Mouse (Mus musculus) erythroblast, embryonic 14.5 days (primary cell): Measurements from ENCODE around the gene Polr2h. TPM values are rescaled to one million over a fixed set of nuclear protein-coding genes. Genes with fewer than 3 reads are reported as not detected.

Experiments
- H3K27me3 ChIP-seq: 2 replicates; pipeline ENCODE4 v1.6.1; 2012; ENCODE audit warnings: inconsistent platforms; ENCODE audit not compliant: control insufficient read depth
- H3K36me3 ChIP-seq: 2 replicates; pipeline ENCODE4 v1.6.1; 2012; ENCODE audit warnings: mild to moderate bottlenecking, inconsistent platforms; ENCODE audit not compliant: control insufficient read depth
- H3K4me1 ChIP-seq: 2 replicates; pipeline ENCODE4 v1.6.1; 2012; ENCODE audit warnings: inconsistent platforms; ENCODE audit not compliant: control insufficient read depth
- H3K4me3 ChIP-seq: replicated peaks from 2 replicates; pipeline ENCODE3; 2012; ENCODE audit warnings: moderate library complexity, mild to moderate bottlenecking, inconsistent platforms
- H3K9me3 ChIP-seq: 2 replicates; pipeline ENCODE4 v1.6.1; 2012; ENCODE audit warnings: low read length, inconsistent platforms, mixed read lengths; ENCODE audit not compliant: control insufficient read depth
- GATA1 ChIP-seq: IDR thresholded peaks from 2 replicates; pipeline ENCODE4 v1.6.1; 2012; ENCODE audit warnings: low read length, inconsistent platforms, mixed read lengths
- TAL1 ChIP-seq: IDR thresholded peaks from 3 replicates; pipeline ENCODE4 v1.6.1; 2012; ENCODE audit warnings: low read length, inconsistent platforms, mixed read lengths
- polyA plus RNA-seq: library from polyadenylated mRNA; stranded (reverse); fragments of >175 nt; gene quantifications from 2 replicates; pipeline ENCODE4 v1.2.3, GENCODE M21; 2012

Gene Polr2h
- polyA plus RNA-seq, 1 experiment = 0.25 TPM

GRCm38 (mm10) chr16:20708220-20708938 is 9.1 kb upstream of the Polr2h start:
- Histone ChIP-seq H3K27me3 (no peaks in the 10 kb centered on the region), H3K9me3 (no peaks in the 10 kb centered on the region), H3K4me1 (peaks cover 100% of the 10 kb centered on the region), H3K36me3 (peaks cover 97% of the 10 kb centered on the region), H3K4me3 (no peak overlapping the region)
- TF ChIP-seq TAL1 (no peak), GATA1 (no peak)

- no peak for TF ChIP-seq TAL1
- TF ChIP-seq GATA1 = no peak
- Histone ChIP-seq H3K36me3 (peaks cover 99% of the 10 kb centered on the region), H3K27me3 (no peaks in the 10 kb centered on the region), H3K9me3 (no peaks in the 10 kb centered on the region), H3K4me1 (peaks cover 100% of the 10 kb centered on the region), H3K4me3 (no peak overlapping the region)
These were observed 8.3 kb upstream of the Polr2h start for GRCm38 (mm10) chr16:20708939-20709734.

DNA sequence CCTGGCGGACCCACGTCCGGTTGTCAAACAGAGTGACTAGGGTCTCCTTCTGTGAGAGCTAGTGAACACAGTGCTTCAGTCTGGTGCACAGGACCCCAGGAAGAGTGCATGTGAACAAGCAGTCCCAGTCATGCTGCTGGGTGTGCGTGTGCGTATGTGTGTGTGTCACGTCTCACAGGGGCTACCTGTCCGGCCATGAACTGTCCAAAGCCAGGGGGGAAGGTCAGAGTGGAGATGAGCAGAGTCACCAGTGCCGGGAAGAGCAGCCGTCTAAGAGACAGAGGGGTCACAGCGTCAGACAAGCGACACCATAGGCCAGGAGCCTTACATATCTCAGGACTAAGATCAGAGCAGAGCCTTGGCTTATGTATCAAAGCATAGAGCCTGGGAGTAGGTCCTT is 7.1 kb upstream of the Polr2h start:
- H3K27me3 ChIP-seq = no peaks in the 10 kb centered on the region
- H3K36me3 ChIP-seq = peaks cover 88% of the 10 kb centered on the region
- no peaks in the 10 kb centered on the region for H3K9me3 ChIP-seq
- peaks cover 100% of the 10 kb centered on the region for H3K4me1 ChIP-seq
- TF ChIP-seq TAL1 (no peak), GATA1 (no peak)
- no peak overlapping the region for H3K4me3 ChIP-seq

DNA sequence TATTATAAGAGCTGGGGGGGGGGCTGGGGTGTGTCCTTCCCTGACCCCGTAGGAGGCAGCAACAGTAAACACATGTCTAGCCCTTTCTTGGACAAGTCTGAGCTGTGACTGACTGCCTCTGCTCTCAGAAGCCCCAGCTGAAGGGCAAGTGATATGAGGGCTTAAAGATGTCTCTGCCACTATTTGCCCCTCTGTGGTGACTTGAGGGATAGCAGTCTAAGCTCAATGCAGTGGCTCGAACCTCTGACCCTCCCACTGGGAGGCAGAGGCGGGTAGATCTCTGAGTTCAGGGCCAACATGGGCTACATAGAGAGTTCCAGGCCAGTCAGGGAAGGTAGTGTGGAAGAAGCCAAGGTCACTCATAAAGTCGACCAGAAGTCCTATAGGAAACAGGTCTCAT is 6.7 kb upstream of the Polr2h start:
- no peak overlapping the region for H3K4me3 ChIP-seq
- peaks cover 100% of the 10 kb centered on the region for H3K4me1 ChIP-seq
- H3K9me3 ChIP-seq = no peaks in the 10 kb centered on the region
- no peak for TF ChIP-seq TAL1
- no peak for TF ChIP-seq GATA1
- H3K36me3 ChIP-seq = peaks cover 83% of the 10 kb centered on the region
- no peaks in the 10 kb centered on the region for H3K27me3 ChIP-seq

- H3K4me3 ChIP-seq = peak overlapping the region; percentile 80
- no peaks in the 10 kb centered on the region for H3K9me3 ChIP-seq
- peaks cover 70% of the 10 kb centered on the region for H3K36me3 ChIP-seq
- TF ChIP-seq TAL1 = no peak
- no peak for TF ChIP-seq GATA1
- peaks cover 100% of the 10 kb centered on the region for H3K4me1 ChIP-seq
- H3K27me3 ChIP-seq = no peaks in the 10 kb centered on the region
These were observed 5.3 kb upstream of the Polr2h start for GRCm38 (mm10) chr16:20712190-20712589.

GRCm38 (mm10) chr16:20712889-20713288 is 4.6 kb upstream of the Polr2h start:
- H3K4me3 ChIP-seq = peak overlapping the region; percentile 80
- TF ChIP-seq GATA1 = peak; percentile 60
- TF ChIP-seq TAL1 = peak; percentile 36; the same call in 2 of the 3 replicates
- no peaks in the 10 kb centered on the region for H3K9me3 ChIP-seq
- H3K4me1 ChIP-seq = peaks cover 100% of the 10 kb centered on the region
- no peaks in the 10 kb centered on the region for H3K27me3 ChIP-seq
- peaks cover 63% of the 10 kb centered on the region for H3K36me3 ChIP-seq

DNA sequence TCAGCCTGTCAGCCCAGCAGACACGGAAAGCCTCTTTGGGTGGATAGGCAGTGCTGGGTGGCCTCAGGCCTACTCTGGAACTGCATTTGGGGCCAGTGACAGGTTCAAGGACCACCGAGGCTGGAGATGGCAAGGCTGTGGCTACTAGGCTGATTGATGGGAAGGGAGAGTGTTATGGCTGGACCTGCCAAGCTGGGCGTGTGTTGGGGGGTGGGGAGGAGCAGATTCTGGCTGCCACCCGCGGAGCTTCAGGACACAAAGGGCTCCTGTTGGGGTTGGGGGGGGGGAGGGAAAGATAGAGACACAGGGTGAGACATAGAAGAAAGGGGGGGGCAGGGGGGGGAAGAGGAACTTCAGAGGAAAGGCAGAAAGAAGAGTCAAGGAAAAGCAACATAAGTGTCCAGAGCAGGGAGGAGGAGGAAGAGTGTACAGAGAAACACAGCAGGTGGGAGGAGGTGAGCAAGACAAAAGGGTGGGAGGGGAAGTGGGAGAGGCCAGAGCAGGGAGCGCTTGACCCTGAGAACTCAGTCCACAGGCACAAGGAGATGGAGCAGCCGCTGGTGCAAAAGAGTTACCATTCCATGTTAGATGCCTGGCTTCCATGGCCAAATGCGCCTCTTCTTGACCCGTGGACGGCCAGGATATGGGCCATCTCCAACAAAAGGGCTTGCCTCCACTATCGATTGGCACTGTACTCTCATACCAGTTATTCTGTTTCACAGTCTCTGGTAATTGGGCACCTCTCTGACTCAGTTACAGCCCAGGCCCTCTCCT is 3.0 kb upstream of the Polr2h start:
- Histone ChIP-seq H3K27me3 (no peaks in the 10 kb centered on the region), H3K4me3 (peak overlapping the region; percentile 80), H3K4me1 (peaks cover 94% of the 10 kb centered on the region), H3K9me3 (no peaks in the 10 kb centered on the region), H3K36me3 (peaks cover 48% of the 10 kb centered on the region)
- TF ChIP-seq TAL1 = no peak
- TF ChIP-seq GATA1 = no peak

- Histone ChIP-seq H3K4me3 (peak overlapping the region; percentile 80), H3K4me1 (peaks cover 87% of the 10 kb centered on the region), H3K9me3 (no peaks in the 10 kb centered on the region), H3K36me3 (peaks cover 47% of the 10 kb centered on the region), H3K27me3 (no peaks in the 10 kb centered on the region)
- TF ChIP-seq TAL1 = no peak
- TF ChIP-seq GATA1 = no peak
These were observed 2.3 kb upstream of the Polr2h start for GRCm38 (mm10) chr16:20715161-20715560.

GRCm38 (mm10) chr16:20715566-20715965 is 1.9 kb upstream of the Polr2h start:
- no peaks in the 10 kb centered on the region for H3K9me3 ChIP-seq
- TF ChIP-seq GATA1 = no peak
- no peak for TF ChIP-seq TAL1
- H3K4me1 ChIP-seq = peaks cover 83% of the 10 kb centered on the region
- no peaks in the 10 kb centered on the region for H3K27me3 ChIP-seq
- peaks cover 47% of the 10 kb centered on the region for H3K36me3 ChIP-seq
- peak overlapping the region; percentile 80 for H3K4me3 ChIP-seq
